ENCODE assay signal across 19 mouse cellular contexts in the genomic region with DNA sequence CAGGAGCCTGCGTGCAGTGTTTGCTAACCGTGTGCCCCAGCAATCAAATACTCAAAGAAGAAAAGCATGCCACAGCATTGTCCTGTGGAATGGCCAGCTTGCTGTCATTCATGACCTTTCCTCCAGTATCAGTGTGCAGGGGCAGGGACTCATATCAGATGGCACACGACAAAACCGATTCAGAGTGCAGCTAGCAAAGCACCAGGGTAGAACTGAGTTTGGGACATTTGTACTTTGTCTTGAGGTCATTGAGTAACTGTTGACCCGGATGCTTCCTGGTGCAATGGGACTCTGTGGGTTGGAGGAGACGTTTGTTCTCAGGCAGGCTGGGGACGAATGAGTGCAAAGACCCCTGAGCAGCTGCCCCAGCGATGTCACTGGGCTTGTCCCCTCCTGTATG.
"Had no signal": no experiment of that assay in that cellular context is flagged by ENCODE, and none has a peak within 500 bp of the region (broad histone marks: within the 10 kb centered on the region; RNA-seq: fewer than 3 reads in every experiment).

No protein-coding gene starts in this region.

- DNase-seq: lung, adult 18-20 months; lung, embryonic 14.5 days; lung, postnatal 10 days; lung, postnatal 4 days; midbrain, embryonic 14.5 days; retina, postnatal 1 day; right cerebral cortex, adult 18-20 months; right cerebral cortex, postnatal 25 days; right cerebral cortex, postnatal 4 days; thymus, adult 18-20 months; thymus, postnatal 14 days; thymus, postnatal 36 days had no signal

- H3K27me3 ChIP-seq: midbrain, embryonic 12.5 days; neural tube, embryonic 13.5 days; neural tube, embryonic 15.5 days; stomach, embryonic 15.5 days had no signal

- H3K4me2 ChIP-seq: lung, embryonic 14.5 days; midbrain, embryonic 12.5 days; neural tube, embryonic 13.5 days; neural tube, embryonic 15.5 days; stomach, embryonic 15.5 days had no signal

- H3K36me3 ChIP-seq: midbrain, embryonic 10.5 days; midbrain, embryonic 12.5 days; neural tube, embryonic 13.5 days; neural tube, embryonic 15.5 days; stomach, embryonic 15.5 days had no signal

- H3K4me3 ChIP-seq: midbrain, embryonic 10.5 days; midbrain, embryonic 12.5 days; myocyte; neural tube, embryonic 13.5 days; neural tube, embryonic 15.5 days; stomach, embryonic 15.5 days had no signal

- H3K9me3 ChIP-seq: midbrain, embryonic 10.5 days; midbrain, embryonic 12.5 days; neural tube, embryonic 13.5 days; neural tube, embryonic 15.5 days; stomach, embryonic 15.5 days had no signal

- H3K27ac ChIP-seq: midbrain, embryonic 10.5 days; midbrain, embryonic 12.5 days; neural tube, embryonic 13.5 days; neural tube, embryonic 15.5 days; stomach, embryonic 15.5 days had no signal

- ATAC-seq: midbrain, embryonic 16.5 days had no signal

- H3K9ac ChIP-seq: lung, embryonic 14.5 days; midbrain, embryonic 12.5 days; neural tube, embryonic 13.5 days; neural tube, embryonic 15.5 days; stomach, embryonic 15.5 days had no signal

- H3K4me1 ChIP-seq: midbrain, embryonic 12.5 days; neural tube, embryonic 13.5 days; neural tube, embryonic 15.5 days; stomach, embryonic 15.5 days had no signal
